Mouse (Mus musculus) urinary bladder, postnatal 14 days (tissue): ENCODE results near the gene Gm21209.
"Not testable (repeated sequence)": the region's sequence is repeated elsewhere in the genome, so short reads cannot be mapped to it uniquely, and the experiment has no call there.

Source experiments
- DNase-seq: peaks from one replicate; pipeline ENCODE4 v3.0.0; 2021; ENCODE audit warnings: low spot score

The Gm21209 gene

GRCm38 (mm10) chrY:49570856-49571255 lies at the start of gene Gm21209:
Gene Gm21209 (plus strand): TSS chrY:49571156.
- DNase-seq, result not testable (repeated sequence)
